Mouse (Mus musculus): Measurements from ENCODE around the gene Cby1.
"Not testable (repeated sequence)": the region's sequence is repeated elsewhere in the genome, so short reads cannot be mapped to it uniquely, and the experiment has no call there.

Gene Cby1

DNA sequence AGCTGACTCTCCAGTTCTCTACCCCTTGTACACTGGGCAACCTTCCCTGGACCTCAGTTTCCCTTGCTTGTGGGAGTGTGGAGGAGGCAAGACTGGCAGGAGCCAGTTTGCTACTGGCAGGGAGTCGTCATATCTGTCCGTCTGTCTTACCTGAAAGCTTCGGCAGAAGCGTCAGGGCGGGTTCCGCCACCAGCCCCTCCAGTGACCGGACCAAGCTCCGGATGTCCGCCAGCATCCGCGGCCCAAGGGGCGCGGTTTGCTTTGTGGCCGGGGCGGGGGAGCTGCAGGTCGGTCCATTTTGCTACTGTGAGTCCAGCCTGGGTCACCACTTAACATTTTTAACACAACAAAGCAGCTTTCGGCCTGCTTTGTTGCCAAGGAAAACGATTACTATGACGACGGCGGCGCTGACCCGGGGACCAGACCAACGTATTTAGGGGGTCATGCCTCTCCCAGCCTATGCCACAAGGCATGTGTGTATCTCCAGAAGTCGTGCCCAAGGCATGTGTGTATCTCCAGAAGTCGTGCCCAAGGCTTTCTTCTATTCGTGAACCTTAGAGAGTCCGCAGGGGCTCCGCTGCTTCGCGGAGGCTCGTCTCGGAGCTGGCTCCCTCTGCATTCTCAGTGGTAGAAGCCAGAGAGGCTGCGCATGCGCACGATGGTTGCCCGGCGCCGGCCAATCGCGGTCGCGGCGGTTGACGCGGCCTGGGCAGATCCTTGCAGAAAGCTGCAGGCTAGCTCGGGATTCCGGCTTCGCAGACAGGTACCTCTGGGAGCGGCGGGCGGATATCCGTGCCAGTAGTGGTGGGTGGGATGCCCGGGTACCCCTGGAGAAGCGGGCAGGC lies at the start of gene Cby1, which contains the start of gene Fam227a:
Cby1 (plus strand) TSS at position 669 of the 845 bp plus-strand sequence.
Fam227a (minus strand) TSS at position 426 of the 845 bp plus-strand sequence.
- DNase-seq (ENCODE audit: low spot score in 2 of 2) = peak; percentile 83 to 95

DNA sequence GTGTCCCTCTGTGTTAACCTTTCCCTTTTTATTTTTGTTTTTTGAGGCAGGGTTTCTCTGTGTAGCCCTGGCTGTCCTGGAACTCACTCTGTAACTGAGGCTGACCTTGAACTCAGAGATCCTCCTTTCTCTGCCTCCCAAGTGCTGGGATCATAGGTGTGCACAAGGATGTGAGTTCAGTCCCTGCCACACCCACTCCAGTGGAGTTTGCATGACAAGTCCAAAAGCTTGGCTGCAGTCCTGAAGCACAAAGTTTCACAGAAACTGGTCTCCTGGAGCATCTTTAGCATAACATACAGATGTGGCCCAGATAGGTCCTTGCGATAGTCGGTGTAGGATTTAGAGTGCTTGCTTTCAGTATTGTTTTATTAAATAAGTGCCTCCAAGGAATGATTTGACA lies 49.8 kb upstream of the Cby1 start:
- DNase-seq (ENCODE audit: low spot score in 2 of 2) = no peak

DNA sequence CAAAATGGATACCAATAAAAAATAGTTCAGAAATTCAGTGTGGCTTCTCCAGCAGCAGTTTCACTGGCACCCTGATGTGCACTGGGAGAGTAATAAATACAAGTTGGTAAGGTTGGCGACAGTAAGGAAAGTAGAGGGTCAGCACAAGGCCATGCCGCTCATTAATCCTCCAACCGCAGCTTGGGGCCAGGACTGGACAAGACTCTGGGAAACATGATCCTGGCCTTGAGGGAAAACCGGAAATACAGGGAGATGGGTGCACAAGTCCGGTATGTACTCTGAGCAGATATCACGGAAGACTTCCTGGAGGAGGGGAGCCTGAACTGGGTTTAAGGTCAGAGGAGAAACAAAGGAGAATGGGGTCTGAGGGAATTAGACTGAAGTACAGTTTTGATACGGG lies 43.5 kb upstream of the Cby1 start:
- no peak for DNase-seq (ENCODE audit: low spot score in 2 of 2)

DNA sequence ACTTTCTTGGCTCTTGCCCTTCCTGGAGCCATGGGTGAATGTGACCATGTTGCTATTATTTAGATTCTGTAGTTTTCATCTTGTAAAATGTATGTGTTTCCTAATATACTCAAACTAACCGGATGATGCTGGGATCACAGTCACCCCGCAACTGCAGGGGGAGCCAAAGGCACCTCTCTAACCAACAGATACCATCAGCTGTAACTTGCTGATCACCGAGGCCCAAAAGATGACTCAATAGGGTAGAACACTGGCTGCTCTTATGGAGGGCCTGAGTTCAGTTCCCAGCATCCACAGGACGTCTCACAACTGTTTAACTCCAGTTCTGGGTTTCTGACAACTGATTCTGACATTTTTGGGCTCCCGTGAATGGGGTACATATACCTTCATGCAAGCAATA lies 42.3 kb upstream of the Cby1 start:
- DNase-seq (ENCODE audit: low spot score in 2 of 2) = no peak

DNA sequence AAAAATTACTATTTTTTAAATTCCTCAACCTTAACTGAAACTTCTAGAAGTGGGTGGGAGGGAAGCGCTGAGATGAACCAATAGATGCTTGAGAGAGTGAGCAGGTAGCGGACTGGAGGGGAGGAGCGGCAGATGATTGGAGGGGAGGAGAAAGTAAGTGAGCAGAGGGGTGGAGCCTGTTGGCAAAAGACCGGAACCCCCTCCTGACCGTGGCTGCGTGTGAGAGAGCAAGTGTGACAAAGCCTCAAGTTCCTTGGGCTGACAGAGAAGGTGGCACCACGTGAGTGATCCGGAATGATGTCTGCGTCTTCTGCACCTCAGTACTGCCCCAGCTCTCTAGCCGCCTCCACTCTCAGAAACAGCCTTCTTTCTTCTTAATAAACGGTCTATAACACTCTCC lies 41.9 kb upstream of the Cby1 start:
- DNase-seq (ENCODE audit: low spot score in 2 of 2) = no peak

- no peak for DNase-seq (ENCODE audit: low spot score in 2 of 2)
These were observed 40.5 kb upstream of the Cby1 start for GRCm38 (mm10) chr15:79618456-79618855.

GRCm38 (mm10) chr15:79619770-79620414 lies 39.1 kb upstream of the Cby1 start:
- DNase-seq (ENCODE audit: low spot score in 2 of 2) = no peak

GRCm38 (mm10) chr15:79630471-79630870 lies 28.5 kb upstream of the Cby1 start:
- no peak for DNase-seq (ENCODE audit: low spot score in 2 of 2)

DNA sequence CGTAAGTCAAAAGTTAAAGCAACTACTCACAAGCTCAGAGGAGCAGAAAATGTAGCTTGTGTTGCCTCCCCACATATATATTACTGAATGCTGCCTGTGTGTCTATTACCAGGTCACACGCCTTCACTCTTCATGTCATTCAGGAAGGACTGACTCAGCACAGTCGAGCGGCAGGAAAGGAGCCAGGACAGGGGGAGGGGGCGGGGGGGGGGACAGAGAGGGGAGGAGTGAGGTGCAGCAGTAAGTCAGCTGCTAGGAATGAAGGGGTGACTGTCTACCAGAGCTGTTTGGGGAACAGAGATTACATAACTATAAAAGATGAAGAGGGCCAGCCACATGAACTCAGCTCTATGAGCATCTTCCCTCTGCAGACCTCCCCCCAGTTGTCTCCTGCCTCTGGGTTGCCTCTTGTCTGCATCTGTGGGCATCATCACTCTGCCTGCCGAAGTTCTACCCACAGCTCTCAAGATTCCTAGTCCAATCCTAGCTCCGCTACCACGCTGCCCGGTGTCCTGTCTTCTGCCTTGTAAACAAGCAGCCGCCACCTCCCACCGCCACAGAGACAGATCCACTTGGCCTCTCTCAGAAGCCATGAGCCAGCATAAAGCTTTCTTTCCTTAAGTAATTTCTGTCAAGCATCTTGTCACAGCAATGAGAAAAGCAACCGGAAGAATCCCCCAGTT lies 17.7 kb upstream of the Cby1 start:
- DNase-seq (ENCODE audit: low spot score in 2 of 2) = peak in 1 of 2 experiments; percentile 41

DNA sequence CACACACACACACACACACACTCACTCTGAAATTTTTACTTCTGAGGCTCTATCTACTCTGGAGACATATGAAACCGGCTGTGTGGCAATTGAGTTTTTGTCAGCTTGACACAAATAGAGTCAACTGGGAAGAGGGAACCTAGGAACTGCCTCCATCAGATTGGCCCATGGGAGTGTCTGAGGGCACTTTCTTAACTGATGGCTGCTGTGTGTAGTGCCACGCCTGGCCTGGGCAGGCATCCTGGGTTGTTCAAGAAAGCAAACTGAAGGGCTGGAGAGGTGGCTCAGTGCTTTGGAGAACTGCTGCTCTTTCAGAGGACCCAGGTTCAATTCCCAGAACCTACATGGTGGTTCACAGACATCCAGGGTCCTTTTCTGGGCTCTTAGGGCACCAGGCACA lies 13.5 kb upstream of the Cby1 start:
- no peak for DNase-seq (ENCODE audit: low spot score in 2 of 2)

- peak in 1 of 2 experiments; percentile 51 for DNase-seq (ENCODE audit: low spot score in 2 of 2)
These were observed 10.9 kb upstream of the Cby1 start for GRCm38 (mm10) chr15:79648130-79648529.

GRCm38 (mm10) chr15:79650569-79650968 lies 8.4 kb upstream of the Cby1 start:
- peak in 1 of 2 experiments; percentile 29 for DNase-seq (ENCODE audit: low spot score in 2 of 2)

DNA sequence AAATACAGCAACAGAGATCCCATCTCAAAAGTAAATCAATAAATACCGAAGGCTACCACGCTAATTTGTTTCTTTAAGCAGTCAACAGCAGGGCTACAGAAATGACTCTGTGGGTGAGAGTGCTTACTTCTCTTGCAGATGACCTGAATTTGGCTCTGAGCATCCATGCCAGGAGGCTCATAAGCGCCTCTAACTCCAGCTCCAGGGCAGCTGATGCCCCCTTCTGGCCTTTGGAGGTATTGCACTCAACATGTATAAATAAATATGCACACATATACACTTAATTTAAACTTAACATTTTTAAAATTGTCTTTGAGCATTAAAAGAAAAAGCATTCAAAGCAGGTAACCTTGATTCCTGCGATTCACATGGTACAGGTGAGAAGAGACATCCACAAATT lies 7.5 kb upstream of the Cby1 start:
- no peak for DNase-seq (ENCODE audit: low spot score in 2 of 2)

GRCm38 (mm10) chr15:79656451-79656850 lies 2.5 kb upstream of the Cby1 start:
- DNase-seq (ENCODE audit: low spot score in 2 of 2) = peak; percentile 55 to 64

GRCm38 (mm10) chr15:79657837-79658530 lies 1.0 kb upstream of the Cby1 start:
- peak; percentile 53 to 93 for DNase-seq (ENCODE audit: low spot score in 2 of 2)

- DNase-seq (ENCODE audit: low spot score in 2 of 2) = no peak
These were observed 2.9 kb downstream of the Cby1 start for GRCm38 (mm10) chr15:79661852-79662251.

GRCm38 (mm10) chr15:79664666-79665065 lies 5.7 kb downstream of the Cby1 start:
- DNase-seq (ENCODE audit: low spot score in 2 of 2) = peak in 1 of 2 experiments; percentile 44

- no peak for DNase-seq (ENCODE audit: low spot score in 2 of 2)
These were observed 10.2 kb downstream of the Cby1 start for GRCm38 (mm10) chr15:79669195-79669594.

GRCm38 (mm10) chr15:79670249-79670971 lies 11.4 kb downstream of the Cby1 start, which contains the start of gene Tomm22:
Gene Tomm22, plus strand, starts transcription at chr15:79670861.
- peak; percentile 71 to 86 for DNase-seq (ENCODE audit: low spot score in 2 of 2)

- DNase-seq (ENCODE audit: low spot score in 2 of 2) = no peak
These were observed 11.9 kb downstream of the Cby1 start for GRCm38 (mm10) chr15:79670972-79671299.

- not testable (repeated sequence) for DNase-seq (ENCODE audit: low spot score in 2 of 2)
These were observed 12.9 kb downstream of the Cby1 start for GRCm38 (mm10) chr15:79671828-79672348.

All from left cerebral cortex, adult 9 months (tissue).